Mouse (Mus musculus) liver, embryonic 14.5 days (tissue): ENCODE results near the gene Wbp4. TPM values are rescaled to one million over a fixed set of nuclear protein-coding genes. Genes with fewer than 3 reads are reported as not detected.
A peak's percentile ranks its signal among the peaks of the same experiment; 100 is the strongest.

Experiments
- ATAC-seq: fragments of 200-750 bp; cut with Nextera tagmentation; 2 replicates; pipeline ENCODE4 v1.8.0; 2017; ENCODE audit warnings: moderate number of reproducible peaks, mild to moderate bottlenecking, moderate library complexity; ENCODE audit not compliant: insufficient read depth
- DNase-seq, 3 experiments: peaks; one replicate each; pipeline ENCODE4 v3.0.0-alpha.2; 2012 to 2013; ENCODE audit warnings: low read depth in 3 of 3, low spot score in 3 of 3
- H3K27ac ChIP-seq: fragments of 300-500 bp; sonication (generic); 2 replicates; pipeline ENCODE4 v1.5.1; 2014; ENCODE audit warnings: moderate library complexity, mild to moderate bottlenecking, control low read depth, inconsistent platforms
- H3K27me3 ChIP-seq: fragments of 300-500 bp; sonication (generic); 2 replicates; pipeline ENCODE4 v1.6.1; 2014; ENCODE audit warnings: mild to moderate bottlenecking, low read length, moderate library complexity; ENCODE audit not compliant: control insufficient read depth, insufficient read depth
- H3K36me3 ChIP-seq: fragments of 300-500 bp; sonication (generic); replicated peaks from 2 replicates; pipeline ENCODE4 v1.6.1; 2014; ENCODE audit warnings: low read depth; ENCODE audit not compliant: control insufficient read depth, insufficient read depth
- H3K4me1 ChIP-seq, 2 experiments: fragments of 200-500 bp in 1 of 2; fragments of 300-500 bp in 1 of 2; sonication (generic) in 1 of 2; replicated peaks; 2 replicates each; pipeline ENCODE4 v1.6.1; 2012 to 2014; ENCODE audit warnings: antibody characterized with exemption in 1 of 2, inconsistent platforms in 1 of 2, low read length in 1 of 2; ENCODE audit not compliant: control insufficient read depth in 2 of 2, insufficient read depth in 2 of 2
- H3K4me2 ChIP-seq: fragments of 300-500 bp; sonication (generic); 2 replicates; pipeline ENCODE4 v1.6.1; 2014; ENCODE audit warnings: low read depth, mild to moderate bottlenecking, control low read depth, moderate library complexity
- H3K4me3 ChIP-seq, 2 experiments: fragments of 200-500 bp in 1 of 2; fragments of 300-500 bp in 1 of 2; sonication (generic) in 1 of 2; 2 replicates each; pipeline ENCODE4 v1.5.1; 2012 to 2014; ENCODE audit warnings: low read depth in 2 of 2, low read length in 2 of 2, mild to moderate bottlenecking in 2 of 2, control low read depth in 1 of 2, inconsistent platforms in 1 of 2, moderate library complexity in 1 of 2; ENCODE audit not compliant: insufficient read depth in 1 of 2
- H3K9ac ChIP-seq: fragments of 300-500 bp; sonication (generic); replicated peaks from 2 replicates; pipeline ENCODE4 v1.6.1; 2014; ENCODE audit warnings: mild to moderate bottlenecking, control low read depth, moderate library complexity
- H3K9me3 ChIP-seq: fragments of 300-500 bp; sonication (generic); 2 replicates; pipeline ENCODE4 v1.6.1; 2016; ENCODE audit warnings: low read length, mixed read lengths; ENCODE audit not compliant: control insufficient read depth
- CTCF ChIP-seq: IDR thresholded peaks from 2 replicates; pipeline ENCODE4 v1.5.1; 2016; ENCODE audit warnings: antibody characterized with exemption, low read depth, control low read depth
- EP300 ChIP-seq: IDR thresholded peaks from 2 replicates; pipeline ENCODE4 v1.6.1; 2016; ENCODE audit warnings: antibody characterized with exemption, low read depth
- WGBS: fragments of 180-500 bp; shearing (Covaris S2); extraction: QIAGEN DNeasy Blood & Tissue Kit; methylation state at CpG from one replicate; pipeline ENCODE4 v1.1.7; 2014; ENCODE audit not compliant: insufficient replicate concordance; 5-methylcytosine and 5-hydroxymethylcytosine counted together
- polyA plus RNA-seq, 2 experiments: library from polyadenylated mRNA; depleted of rRNA in 1 of 2; stranded (reverse) in 1 of 2; unstranded in 1 of 2; fragments of >200 nt; fragmentation: Nextera tagmentation in 1 of 2; extraction: Ambion mirVana in 1 of 2; gene quantifications; 2 replicates each; pipeline versions ENCODE4 v1.2.1 to v1.2.3; 2012 to 2014

The Wbp4 gene
- polyA plus RNA-seq, 2 experiments, result 6.2 to 14.2 TPM

DNA sequence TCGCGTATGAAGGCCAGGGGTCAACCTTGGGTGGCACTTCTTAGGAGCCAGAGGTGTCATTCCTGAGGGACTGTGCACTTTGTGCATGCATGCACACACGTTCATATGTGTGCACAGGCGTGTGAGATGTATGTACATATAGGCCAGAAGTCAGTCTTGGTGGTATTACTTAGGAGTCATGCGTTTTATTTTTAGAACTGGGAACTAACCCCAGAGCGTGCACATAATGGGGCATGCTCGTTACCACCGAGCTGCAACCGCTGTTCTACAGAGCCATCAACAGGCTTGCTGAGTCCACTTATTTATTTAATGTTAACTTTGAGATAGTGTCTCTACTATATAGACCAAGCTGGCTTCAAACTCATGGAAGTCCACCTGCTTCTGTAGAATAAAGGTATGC lies 41.1 kb upstream of the Wbp4 start:
- TF ChIP-seq CTCF (no peak), EP300 (no peak)
- Histone ChIP-seq H3K9ac (no peak overlapping the region; the same call in 1 of the 2 replicates), H3K9me3 (no peaks in the 10 kb centered on the region), H3K36me3 (no peaks in the 10 kb centered on the region), H3K4me1 (peaks cover 33 to 40% of the 10 kb centered on the region in 2 experiments), H3K4me3 (no peak overlapping the region), H3K4me2 (peak overlapping the region; percentile 37), H3K27me3 (no peaks in the 10 kb centered on the region), H3K27ac (peak overlapping the region; percentile 37)
- DNase-seq (no peak), ATAC-seq (no peak)
- 23% methylated on average over 9 of the region's 9 CpGs for WGBS

DNA sequence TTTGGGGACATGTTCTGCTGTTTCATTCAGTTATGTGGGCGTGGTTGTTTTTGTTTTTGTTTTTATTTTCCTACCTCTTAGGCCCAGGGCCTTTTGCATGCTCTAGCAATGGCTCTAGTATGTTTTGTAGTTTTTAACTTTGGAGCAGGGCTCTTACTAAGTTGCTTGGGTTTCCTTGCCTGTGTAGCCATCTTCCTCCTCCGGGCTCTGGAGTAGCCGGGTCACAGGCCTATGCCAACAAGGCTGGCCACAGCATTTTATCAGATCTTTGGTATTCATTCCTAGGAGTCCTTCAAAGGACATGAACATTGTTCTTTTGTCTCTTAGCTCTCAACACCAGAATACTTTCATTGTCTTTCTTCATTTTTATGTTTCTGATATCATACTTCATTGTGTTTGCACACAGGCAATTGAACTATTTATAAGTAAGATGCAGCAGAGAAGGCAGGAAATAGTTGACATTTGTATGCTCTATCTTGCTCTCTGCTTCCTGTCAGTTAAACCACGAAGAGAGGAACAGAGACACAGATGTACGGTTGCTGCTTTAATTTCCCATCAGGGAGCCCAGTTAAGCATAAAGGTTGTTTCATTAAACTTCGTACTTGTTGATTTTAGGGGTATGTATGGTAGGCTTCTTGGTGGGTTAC lies 40.3 kb upstream of the Wbp4 start:
- no peak for ATAC-seq
- H3K4me1 ChIP-seq, result peaks cover 40 to 44% of the 10 kb centered on the region in 2 experiments
- 12% methylated on average over 6 of the region's 6 CpGs for WGBS
- H3K9ac ChIP-seq, result 0 out of 2 replicates have a peak overlapping the region, but pooled peaks have one; percentile 1
- H3K9me3 ChIP-seq, result no peaks in the 10 kb centered on the region
- DNase-seq, result no peak
- peak overlapping the region; percentile 37 for H3K4me2 ChIP-seq
- no peaks in the 10 kb centered on the region for H3K27me3 ChIP-seq
- no peaks in the 10 kb centered on the region for H3K36me3 ChIP-seq
- H3K4me3 ChIP-seq, result no peak overlapping the region
- H3K27ac ChIP-seq, result peak overlapping the region; percentile 37
- 0 out of 2 replicates have a peak, but pooled peaks have one; percentile 24 for TF ChIP-seq EP300
- TF ChIP-seq CTCF, result no peak

DNA sequence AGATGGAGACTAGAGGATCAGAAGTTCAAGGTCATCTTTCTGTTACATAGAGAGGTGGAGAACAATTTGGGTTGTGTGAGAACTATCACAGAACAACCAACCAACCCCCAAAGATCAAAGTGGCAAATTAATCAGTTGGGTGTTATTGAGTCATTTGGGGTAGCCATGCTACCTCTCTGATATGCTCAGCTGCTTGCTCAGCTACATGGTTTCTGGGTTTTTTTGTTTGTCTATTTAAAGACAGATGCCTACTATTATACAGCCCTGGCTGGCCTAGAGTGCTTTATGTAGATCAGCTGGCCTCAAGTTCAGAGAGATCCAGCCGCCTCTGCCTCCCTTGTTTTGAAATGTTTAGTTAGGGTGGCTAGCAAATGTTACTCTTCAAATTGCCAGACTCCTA lies 39.7 kb upstream of the Wbp4 start:
- ATAC-seq (peak; percentile 44; the same call in 1 of the 2 replicates), DNase-seq (no peak)
- H3K27ac ChIP-seq, result peak overlapping the region; percentile 37
- peak overlapping the region; percentile 1; the same call in 1 of the 2 replicates for H3K9ac ChIP-seq
- 14% methylated on average over 1 of the region's 1 CpGs for WGBS
- H3K4me2 ChIP-seq, result peak overlapping the region; percentile 37
- peaks cover 40 to 45% of the 10 kb centered on the region in 2 experiments for H3K4me1 ChIP-seq
- no peaks in the 10 kb centered on the region for H3K27me3 ChIP-seq
- H3K9me3 ChIP-seq, result no peaks in the 10 kb centered on the region
- H3K4me3 ChIP-seq, result no peak overlapping the region
- no peaks in the 10 kb centered on the region for H3K36me3 ChIP-seq
- TF ChIP-seq EP300, result no peak
- no peak for TF ChIP-seq CTCF

DNA sequence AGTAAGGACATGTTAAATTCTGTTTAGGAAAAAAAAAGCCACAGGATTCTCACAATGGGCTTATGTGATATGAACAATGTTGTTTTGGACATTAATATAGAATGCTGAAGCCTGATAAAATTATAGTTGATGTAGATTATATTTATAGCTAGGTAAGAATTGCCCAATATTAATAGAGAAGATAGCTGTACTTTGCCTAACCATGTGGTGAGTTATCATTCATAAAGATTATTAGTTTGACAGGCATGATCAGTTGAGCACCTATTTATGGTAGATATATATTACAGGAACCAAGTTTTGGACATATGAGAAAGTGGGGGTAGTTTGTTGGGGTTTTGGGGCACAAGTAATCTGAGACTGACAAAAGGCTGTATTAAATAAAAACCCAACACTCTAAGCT lies 39.3 kb upstream of the Wbp4 start:
- Histone ChIP-seq H3K4me1 (peaks cover 40 to 47% of the 10 kb centered on the region in 2 experiments), H3K9me3 (no peaks in the 10 kb centered on the region), H3K36me3 (no peaks in the 10 kb centered on the region), H3K9ac (no peak overlapping the region), H3K4me3 (no peak overlapping the region), H3K27ac (peak overlapping the region; percentile 37), H3K27me3 (no peaks in the 10 kb centered on the region), H3K4me2 (peak overlapping the region; percentile 37)
- TF ChIP-seq CTCF (no peak), EP300 (no peak)
- DNase-seq (no peak), ATAC-seq (no peak)

DNA sequence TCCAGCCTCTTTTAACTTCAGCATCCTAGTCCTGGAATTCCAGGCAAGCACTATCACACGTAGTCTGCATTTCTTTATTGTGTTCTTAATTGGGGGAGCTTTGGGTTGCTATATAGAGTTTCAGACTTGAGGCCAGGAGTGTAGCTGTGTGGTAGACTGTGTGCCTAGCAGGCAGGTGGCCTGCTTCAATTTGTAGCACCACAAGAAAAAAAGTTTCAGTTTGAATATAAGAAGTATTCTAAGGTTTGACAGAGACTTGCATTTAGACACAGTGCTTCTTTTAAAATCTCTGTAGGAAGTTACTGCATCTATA lies 38.3 kb upstream of the Wbp4 start:
- peaks cover 45 to 50% of the 10 kb centered on the region in 2 experiments for H3K4me1 ChIP-seq

More for the DNA sequence above, 38.3 kb upstream of the Wbp4 start:
- H3K9me3 ChIP-seq, result no peaks in the 10 kb centered on the region
- peak overlapping the region; percentile 66 for H3K9ac ChIP-seq
- ATAC-seq, result no peak
- DNase-seq, result no peak
- H3K27me3 ChIP-seq, result no peaks in the 10 kb centered on the region
- H3K36me3 ChIP-seq, result no peaks in the 10 kb centered on the region
- H3K4me2 ChIP-seq, result peak overlapping the region; percentile 67
- WGBS, result 49% methylated on average over 1 of the region's 1 CpGs
- H3K4me3 ChIP-seq, result peak overlapping the region; percentile 31 to 44; a peak in 3 of 4 replicates
- H3K27ac ChIP-seq, result peak overlapping the region; percentile 62
- TF ChIP-seq CTCF, result no peak
- TF ChIP-seq EP300, result no peak
